Mouse (Mus musculus) embryonic fibroblast, embryonic 13.5 days (primary cell): ENCODE data around the gene 4930449I24Rik. TPM values are rescaled to one million over a fixed set of nuclear protein-coding genes. Genes with fewer than 3 reads are reported as not detected.

ENCODE experiments used
- polyA plus RNA-seq: library from polyadenylated mRNA; stranded (reverse); fragments of >200 nt; gene quantifications from 2 replicates; pipeline ENCODE4 v1.2.4, GENCODE M21; 2011; ENCODE audit warnings: low read depth; ENCODE audit not compliant: missing spikeins, insufficient read length

Gene 4930449I24Rik
- polyA plus RNA-seq, 1 experiment = not detected

Other genes with a start within 250 kb of the 4930449I24Rik start
- 9.1 and 10.6 TPM in 2 replicates for gene Wasf3, start 117.4 kb upstream of the 4930449I24Rik start, polyA plus RNA-seq
- gene Gm6408, start 20.4 kb upstream of the 4930449I24Rik start, polyA plus RNA-seq = not detected in 2 replicates
- not detected in 2 replicates for gene Gm6370, start 11.0 kb upstream of the 4930449I24Rik start, polyA plus RNA-seq
- not detected in 2 replicates for gene Gm3402, start 11.7 kb downstream of the 4930449I24Rik start, polyA plus RNA-seq
- not detected in 2 replicates for gene Gm3404, start 23.4 kb downstream of the 4930449I24Rik start, polyA plus RNA-seq
- gene Gm3409, start 35.2 kb downstream of the 4930449I24Rik start, polyA plus RNA-seq = not detected in 2 replicates
- gene Gm3415, start 53.7 kb downstream of the 4930449I24Rik start, polyA plus RNA-seq = not detected in 2 replicates
- gene Gpr12, start 82.8 kb downstream of the 4930449I24Rik start, polyA plus RNA-seq = not detected in 2 replicates